Mouse (Mus musculus) intestine, embryonic 15.5 days (tissue): ENCODE results near the gene Afdn. TPM values are rescaled to one million over a fixed set of nuclear protein-coding genes. Genes with fewer than 3 reads are reported as not detected.
A peak's percentile ranks its signal among the peaks of the same experiment; 100 is the strongest.

Experiments
- ATAC-seq: fragments of 200-750 bp; cut with Nextera tagmentation; 2 replicates; pipeline ENCODE4 v1.8.0; 2017; ENCODE audit warnings: moderate TSS enrichment, moderate library complexity
- H3K27ac ChIP-seq: fragments of 300-500 bp; sonication (generic); 2 replicates; pipeline ENCODE4 v1.5.1; 2015; ENCODE audit warnings: mild to moderate bottlenecking, inconsistent platforms
- H3K27me3 ChIP-seq: fragments of 300-500 bp; sonication (generic); replicated peaks from 2 replicates; pipeline ENCODE4 v1.6.1; 2015; ENCODE audit warnings: inconsistent platforms
- H3K36me3 ChIP-seq: fragments of 300-500 bp; sonication (generic); 2 replicates; pipeline ENCODE4 v1.6.1; 2015; ENCODE audit warnings: inconsistent platforms
- H3K4me1 ChIP-seq: fragments of 300-500 bp; sonication (generic); replicated peaks from 2 replicates; pipeline ENCODE4 v1.6.1; 2015; ENCODE audit warnings: inconsistent platforms
- H3K4me2 ChIP-seq: fragments of 300-500 bp; sonication (generic); replicated peaks from 2 replicates; pipeline ENCODE4 v1.6.1; 2015; ENCODE audit warnings: mild to moderate bottlenecking, inconsistent platforms
- H3K4me3 ChIP-seq: fragments of 300-500 bp; sonication (generic); replicated peaks from 2 replicates; pipeline ENCODE4 v1.5.1; 2015; ENCODE audit warnings: inconsistent platforms
- H3K9ac ChIP-seq: fragments of 300-500 bp; sonication (generic); 2 replicates; pipeline ENCODE4 v1.6.1; 2015; ENCODE audit warnings: inconsistent platforms
- H3K9me3 ChIP-seq: fragments of 300-500 bp; sonication (generic); 2 replicates; pipeline ENCODE4 v1.6.1; 2016; ENCODE audit warnings: inconsistent platforms
- WGBS: fragments of 180-500 bp; shearing (Covaris S2); methylation state at CpG from one replicate; pipeline ENCODE4 v1.1.7; 2015; 5-methylcytosine and 5-hydroxymethylcytosine counted together
- polyA plus RNA-seq: library from polyadenylated mRNA; unstranded; fragments of >200 nt; fragmentation: Nextera tagmentation; extraction: Ambion mirVana; gene quantifications from 2 replicates; pipeline ENCODE4 v1.2.1, GENCODE M21; 2015

Gene Afdn
- polyA plus RNA-seq = 76.6 and 84.9 TPM in 2 replicates

GRCm38 (mm10) chr17:13759853-13760627 lies at the start of gene Afdn:
Afdn (plus strand) TSS chr17:13760539.
- under 1% methylated on average over 91 of the region's 108 CpGs for WGBS
- ATAC-seq = peak; percentile 94
- no peaks in the 10 kb centered on the region for H3K4me1 ChIP-seq
- no peaks in the 10 kb centered on the region for H3K36me3 ChIP-seq
- H3K4me3 ChIP-seq = peak within 1 kb of the TSS; percentile 86
- peak within 1 kb of the TSS; percentile 89 for H3K27ac ChIP-seq
- H3K9ac ChIP-seq = peak within 1 kb of the TSS; percentile 71
- peak within 1 kb of the TSS; percentile 87 for H3K4me2 ChIP-seq
- no peaks in the 10 kb centered on the region for H3K27me3 ChIP-seq
- H3K9me3 ChIP-seq = no peaks in the 10 kb centered on the region

- H3K36me3 ChIP-seq = no peaks in the 10 kb centered on the region
- 80% methylated on average over 5 of the region's 5 CpGs for WGBS
- H3K4me3 ChIP-seq = no peak overlapping the region
- no peaks in the 10 kb centered on the region for H3K9me3 ChIP-seq
- H3K4me2 ChIP-seq = no peak overlapping the region
- H3K9ac ChIP-seq = no peak overlapping the region
- no peaks in the 10 kb centered on the region for H3K27me3 ChIP-seq
- no peaks in the 10 kb centered on the region for H3K4me1 ChIP-seq
- H3K27ac ChIP-seq = no peak overlapping the region
- ATAC-seq = no peak
Observed at GRCm38 (mm10) chr17:13711173-13711572, 49.2 kb upstream of the Afdn start.

DNA sequence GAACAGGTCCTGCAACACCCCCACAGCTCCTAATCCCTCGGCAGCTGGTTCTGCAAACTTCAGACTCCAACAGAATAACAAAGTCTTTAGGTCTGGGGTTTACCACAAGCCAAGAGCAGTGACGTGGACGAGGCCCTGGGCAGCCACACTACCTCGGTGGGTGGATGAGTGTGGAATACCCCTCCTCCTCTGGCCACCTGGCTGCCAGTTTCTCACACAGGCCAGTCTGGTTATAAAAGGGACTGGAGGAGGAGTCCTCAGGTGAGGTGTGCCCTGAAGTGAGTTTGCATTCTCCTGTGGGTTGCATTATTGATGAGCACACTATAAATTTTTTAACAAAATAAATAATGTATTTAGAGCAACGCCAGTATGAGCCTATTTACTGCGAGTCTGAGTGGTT lies 48.2 kb upstream of the Afdn start:
- no peaks in the 10 kb centered on the region for H3K9me3 ChIP-seq
- H3K4me3 ChIP-seq = no peak overlapping the region
- no peaks in the 10 kb centered on the region for H3K27me3 ChIP-seq
- no peak overlapping the region for H3K27ac ChIP-seq
- no peak overlapping the region for H3K4me2 ChIP-seq
- no peaks in the 10 kb centered on the region for H3K4me1 ChIP-seq
- H3K9ac ChIP-seq = no peak overlapping the region
- ATAC-seq = no peak
- 68% methylated on average over 6 of the region's 6 CpGs for WGBS
- no peaks in the 10 kb centered on the region for H3K36me3 ChIP-seq

GRCm38 (mm10) chr17:13712518-13712917 lies 47.8 kb upstream of the Afdn start:
- H3K4me3 ChIP-seq = no peak overlapping the region
- no peak overlapping the region for H3K9ac ChIP-seq
- no peaks in the 10 kb centered on the region for H3K4me1 ChIP-seq
- no peak overlapping the region for H3K27ac ChIP-seq
- no peak overlapping the region for H3K4me2 ChIP-seq
- H3K27me3 ChIP-seq = no peaks in the 10 kb centered on the region
- no peaks in the 10 kb centered on the region for H3K9me3 ChIP-seq
- WGBS = 88% methylated on average over 3 of the region's 3 CpGs
- no peaks in the 10 kb centered on the region for H3K36me3 ChIP-seq
- ATAC-seq = no peak

DNA sequence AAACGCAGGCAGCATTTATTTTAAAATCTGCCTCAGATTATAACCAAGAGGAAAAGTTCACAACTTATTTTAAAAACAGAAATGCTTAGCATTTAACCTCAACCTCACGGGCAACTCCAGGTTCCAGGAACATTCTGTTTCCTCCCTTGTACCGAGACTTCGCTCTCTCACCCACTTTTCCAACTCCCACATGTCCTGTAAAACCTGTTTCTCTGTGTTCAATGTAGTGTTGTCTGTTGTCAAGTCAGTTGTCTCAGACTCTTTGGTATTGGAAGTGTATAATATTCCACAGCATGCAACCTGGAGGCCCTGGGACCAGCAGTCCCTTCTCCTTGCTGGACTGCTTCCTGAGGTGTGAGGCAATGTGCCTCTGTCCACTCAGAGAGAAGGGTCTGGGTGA lies 46.2 kb upstream of the Afdn start:
- Histone ChIP-seq H3K27me3 (no peaks in the 10 kb centered on the region), H3K4me2 (no peak overlapping the region)
- no peak for ATAC-seq

DNA sequence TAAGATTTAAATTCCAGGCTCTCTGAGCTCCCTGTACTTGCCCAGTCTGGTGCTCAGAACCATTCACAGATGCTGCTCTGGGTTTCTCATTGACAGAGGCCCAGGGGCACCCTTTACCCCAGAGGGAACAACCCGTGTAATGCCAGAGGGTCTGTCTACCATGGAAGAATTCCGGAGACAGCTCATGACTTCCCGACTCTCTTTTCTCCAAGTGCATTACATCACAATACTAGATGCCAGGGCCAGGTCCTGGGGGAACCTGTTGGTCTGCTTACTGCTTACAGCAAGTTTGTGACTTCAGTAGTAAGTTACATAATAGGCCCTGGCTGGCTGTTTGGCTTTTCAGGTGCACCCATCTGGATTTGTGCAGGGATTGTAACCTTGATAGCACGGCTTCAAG lies 45.7 kb upstream of the Afdn start:
- H3K4me3 ChIP-seq = no peak overlapping the region
- WGBS = 69% methylated on average over 4 of the region's 4 CpGs

More for the DNA sequence above, 46.2 kb upstream of the Afdn start:
- WGBS = 83% methylated on average over 4 of the region's 4 CpGs
- no peak overlapping the region for H3K27ac ChIP-seq
- no peaks in the 10 kb centered on the region for H3K36me3 ChIP-seq
- no peaks in the 10 kb centered on the region for H3K4me1 ChIP-seq
- H3K9ac ChIP-seq = no peak overlapping the region
- no peaks in the 10 kb centered on the region for H3K9me3 ChIP-seq
- H3K4me3 ChIP-seq = no peak overlapping the region

DNA sequence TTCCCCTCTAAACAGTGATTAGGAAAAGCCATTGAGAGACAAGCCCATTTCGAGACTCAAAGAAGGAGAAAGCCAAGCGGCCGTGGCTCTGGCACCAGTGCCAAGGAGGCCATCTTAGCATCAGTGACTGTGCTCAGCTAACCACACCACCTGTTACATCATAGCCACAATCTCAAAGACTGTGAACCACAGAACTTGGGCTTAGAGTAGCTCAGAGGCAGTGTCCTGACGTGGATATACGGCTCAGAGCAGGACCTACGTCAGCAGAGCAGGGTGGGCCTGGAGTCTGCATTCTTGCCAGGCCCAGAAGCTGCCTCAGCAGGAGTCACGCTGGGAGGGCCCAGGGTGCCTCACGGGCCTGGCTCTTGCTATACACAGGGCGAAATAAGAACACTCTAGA lies 44.8 kb upstream of the Afdn start:
- Histone ChIP-seq H3K27me3 (no peaks in the 10 kb centered on the region), H3K9ac (no peak overlapping the region), H3K36me3 (no peaks in the 10 kb centered on the region), H3K4me3 (no peak overlapping the region), H3K9me3 (no peaks in the 10 kb centered on the region), H3K4me2 (no peak overlapping the region), H3K4me1 (no peaks in the 10 kb centered on the region), H3K27ac (no peak overlapping the region)
- 62% methylated on average over 9 of the region's 9 CpGs for WGBS
- no peak for ATAC-seq

More for the DNA sequence above, 45.7 kb upstream of the Afdn start:
- Histone ChIP-seq H3K27ac (no peak overlapping the region), H3K9me3 (no peaks in the 10 kb centered on the region), H3K9ac (no peak overlapping the region), H3K4me1 (no peaks in the 10 kb centered on the region), H3K36me3 (no peaks in the 10 kb centered on the region), H3K4me2 (no peak overlapping the region), H3K27me3 (no peaks in the 10 kb centered on the region)
- no peak for ATAC-seq

DNA sequence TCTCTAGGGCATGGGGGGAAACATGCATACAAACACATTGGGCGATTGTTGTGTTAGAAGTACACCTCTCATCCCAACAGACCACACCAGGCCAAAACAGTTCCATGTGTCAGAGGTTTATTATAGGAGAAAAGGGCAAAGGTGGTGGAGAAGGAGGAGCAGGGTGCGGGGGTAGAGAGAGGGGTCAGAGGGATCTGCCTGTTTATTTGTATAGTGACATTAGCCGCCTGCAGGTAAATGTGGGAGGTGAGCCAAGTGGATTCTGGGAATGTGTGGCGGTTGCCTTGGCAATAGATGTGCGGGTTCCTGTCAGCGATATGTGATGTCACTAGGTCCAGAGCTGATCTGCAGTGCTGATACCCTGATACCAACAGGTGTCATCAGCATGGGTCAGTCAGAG lies 44.0 kb upstream of the Afdn start:
- no peak; the same call in 1 of the 2 replicates for ATAC-seq
- no peaks in the 10 kb centered on the region for H3K9me3 ChIP-seq
- no peaks in the 10 kb centered on the region for H3K4me1 ChIP-seq
- WGBS = 60% methylated on average over 6 of the region's 6 CpGs
- no peak overlapping the region for H3K27ac ChIP-seq
- no peak overlapping the region for H3K9ac ChIP-seq
- H3K4me2 ChIP-seq = no peak overlapping the region
- H3K36me3 ChIP-seq = no peaks in the 10 kb centered on the region
- H3K4me3 ChIP-seq = no peak overlapping the region
- no peaks in the 10 kb centered on the region for H3K27me3 ChIP-seq

GRCm38 (mm10) chr17:13717428-13717827 lies 42.9 kb upstream of the Afdn start:
- Histone ChIP-seq H3K9me3 (no peaks in the 10 kb centered on the region), H3K9ac (no peak overlapping the region), H3K36me3 (no peaks in the 10 kb centered on the region), H3K4me3 (no peak overlapping the region), H3K4me1 (no peaks in the 10 kb centered on the region), H3K4me2 (no peak overlapping the region), H3K27me3 (no peaks in the 10 kb centered on the region), H3K27ac (no peak overlapping the region)
- WGBS = 86% methylated on average over 11 of the region's 11 CpGs
- ATAC-seq = no peak

DNA sequence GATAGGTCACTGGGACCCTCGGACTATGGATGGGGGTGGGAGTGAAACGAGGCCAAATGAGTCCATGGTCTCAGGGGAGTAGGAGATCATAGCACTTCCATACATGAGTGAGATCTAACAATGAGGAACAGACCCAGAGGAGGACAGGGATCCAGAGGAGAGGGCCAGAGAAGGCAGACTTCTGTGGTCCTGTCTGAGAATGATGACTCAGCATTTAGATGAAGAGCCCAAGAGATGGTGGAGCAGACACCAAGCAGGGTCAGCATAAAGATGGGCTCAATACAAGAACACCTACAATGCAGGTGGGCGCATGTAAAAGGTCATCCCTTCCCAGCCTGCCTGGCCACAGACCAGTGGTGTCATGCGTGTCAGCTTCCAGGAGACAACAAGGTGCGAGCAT lies 40.2 kb upstream of the Afdn start:
- Histone ChIP-seq H3K4me3 (no peak overlapping the region), H3K27me3 (no peaks in the 10 kb centered on the region), H3K27ac (no peak overlapping the region), H3K9me3 (no peaks in the 10 kb centered on the region), H3K4me2 (no peak overlapping the region), H3K9ac (no peak overlapping the region), H3K36me3 (no peaks in the 10 kb centered on the region), H3K4me1 (no peaks in the 10 kb centered on the region)
- WGBS = 86% methylated on average over 5 of the region's 5 CpGs
- no peak for ATAC-seq

GRCm38 (mm10) chr17:13721372-13721771 lies 39.0 kb upstream of the Afdn start:
- no peak for ATAC-seq
- WGBS = 88% methylated on average over 2 of the region's 2 CpGs
- no peaks in the 10 kb centered on the region for H3K27me3 ChIP-seq

DNA sequence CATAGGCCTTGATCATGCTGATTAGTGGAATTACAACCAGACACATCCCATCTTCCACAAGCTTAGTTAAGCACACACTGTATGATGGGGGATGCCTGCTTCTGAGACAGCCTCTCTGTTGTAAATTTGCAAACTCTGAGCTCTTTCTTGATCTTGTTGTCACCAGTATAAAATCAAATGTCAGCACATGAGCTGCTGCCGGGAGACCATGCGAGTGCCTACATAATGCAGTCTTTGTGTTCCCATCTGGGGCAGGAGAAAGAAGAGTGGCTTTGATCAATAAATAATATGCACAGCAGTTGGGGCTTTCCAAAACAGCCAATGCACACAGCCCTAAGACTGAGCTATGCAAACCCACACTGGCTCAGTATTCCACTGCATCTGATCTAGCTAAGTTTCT lies 37.9 kb upstream of the Afdn start:
- Histone ChIP-seq H3K27ac (no peak overlapping the region), H3K4me3 (no peak overlapping the region), H3K36me3 (no peaks in the 10 kb centered on the region), H3K27me3 (no peaks in the 10 kb centered on the region), H3K4me2 (no peak overlapping the region), H3K4me1 (no peaks in the 10 kb centered on the region), H3K9ac (no peak overlapping the region), H3K9me3 (no peaks in the 10 kb centered on the region)
- 78% methylated on average over 2 of the region's 2 CpGs for WGBS
- no peak for ATAC-seq

More at GRCm38 (mm10) chr17:13721372-13721771, 39.0 kb upstream of the Afdn start:
- Histone ChIP-seq H3K9ac (no peak overlapping the region), H3K27ac (no peak overlapping the region), H3K9me3 (no peaks in the 10 kb centered on the region), H3K4me3 (no peak overlapping the region), H3K4me2 (no peak overlapping the region), H3K36me3 (no peaks in the 10 kb centered on the region), H3K4me1 (no peaks in the 10 kb centered on the region)

- Histone ChIP-seq H3K9ac (no peak overlapping the region), H3K27me3 (no peaks in the 10 kb centered on the region), H3K4me2 (no peak overlapping the region), H3K9me3 (no peaks in the 10 kb centered on the region), H3K4me3 (no peak overlapping the region), H3K36me3 (no peaks in the 10 kb centered on the region), H3K4me1 (no peaks in the 10 kb centered on the region), H3K27ac (no peak overlapping the region)
- no peak for ATAC-seq
- WGBS = 45% methylated on average over 4 of the region's 4 CpGs
Observed at GRCm38 (mm10) chr17:13725004-13725550, 35.3 kb upstream of the Afdn start.
